Mouse (Mus musculus) E14TG2a.4 (cell line): ENCODE results near the gene Shf.

Source experiments
- CTCF ChIP-seq: conservative IDR thresholded peaks from 2 replicates; pipeline ENCODE4 v1.5.1; 2014; ENCODE audit warnings: low read length
- NANOG ChIP-seq: IDR thresholded peaks from 2 replicates; pipeline ENCODE4 v1.6.1; 2014; ENCODE audit warnings: borderline replicate concordance, low read length, mixed read lengths
- POU5F1 ChIP-seq: IDR thresholded peaks from 2 replicates; pipeline ENCODE4 v1.6.1; 2014; ENCODE audit warnings: low read length, borderline replicate concordance

GRCm38 (mm10) chr2:122327986-122328385, 41.0 kb downstream of the Shf start:
- no peak for TF ChIP-seq CTCF
- no peak for TF ChIP-seq POU5F1
- no peak for TF ChIP-seq NANOG
